Mouse (Mus musculus) embryonic facial prominence, embryonic 14.5 days (tissue): ENCODE measurements around the gene Usp29. TPM values are rescaled to one million over a fixed set of nuclear protein-coding genes. Genes with fewer than 3 reads are reported as not detected.
"Not testable (repeated sequence)": the region's sequence is repeated elsewhere in the genome, so short reads cannot be mapped to it uniquely, and the experiment has no call there.

Experiments used
- ATAC-seq: fragments of 200-750 bp; cut with Nextera tagmentation; 2 replicates; pipeline ENCODE4 v1.8.0; 2017; ENCODE audit warnings: low read depth, moderate number of reproducible peaks, moderate TSS enrichment
- DNase-seq: peaks from one replicate; pipeline ENCODE4 v3.0.0-alpha.2; 2015; ENCODE audit warnings: low spot score
- H3K27ac ChIP-seq: fragments of 300-500 bp; sonication (generic); replicated peaks from 2 replicates; pipeline ENCODE4 v1.5.1; 2014; ENCODE audit warnings: low read depth, mild to moderate bottlenecking, low read length, moderate library complexity
- H3K27me3 ChIP-seq: fragments of 300-500 bp; sonication (generic); replicated peaks from 2 replicates; pipeline ENCODE4 v1.6.1; 2014; ENCODE audit warnings: low read length; ENCODE audit not compliant: control insufficient read depth, insufficient read depth
- H3K36me3 ChIP-seq: fragments of 300-500 bp; sonication (generic); 2 replicates; pipeline ENCODE4 v1.6.1; 2014; ENCODE audit warnings: low read length, mixed read lengths; ENCODE audit not compliant: control insufficient read depth, insufficient read depth
- H3K4me1 ChIP-seq: fragments of 300-500 bp; sonication (generic); 2 replicates; pipeline ENCODE4 v1.6.1; 2014; ENCODE audit warnings: antibody characterized with exemption, low read length; ENCODE audit not compliant: control insufficient read depth, insufficient read depth
- H3K4me2 ChIP-seq: fragments of 300-500 bp; sonication (generic); 2 replicates; pipeline ENCODE4 v1.6.1; 2014; ENCODE audit warnings: low read depth, mild to moderate bottlenecking, low read length, moderate library complexity, mixed read lengths
- H3K4me3 ChIP-seq: fragments of 300-500 bp; sonication (generic); 2 replicates; pipeline ENCODE4 v1.5.1; 2014; ENCODE audit warnings: low read depth, mild to moderate bottlenecking, low read length
- H3K9ac ChIP-seq: fragments of 300-500 bp; sonication (generic); 2 replicates; pipeline ENCODE4 v1.6.1; 2014; ENCODE audit warnings: low read depth, mild to moderate bottlenecking, low read length, moderate library complexity, mixed read lengths
- H3K9me3 ChIP-seq: fragments of 300-500 bp; sonication (generic); 2 replicates; pipeline ENCODE4 v1.6.1; 2016; ENCODE audit warnings: low read length; ENCODE audit not compliant: control insufficient read depth
- WGBS: fragments of 180-500 bp; shearing (Covaris S2); extraction: QIAGEN DNeasy Blood & Tissue Kit; methylation state at CpG from one replicate; pipeline ENCODE4 v1.1.7; 2014; 5-methylcytosine and 5-hydroxymethylcytosine counted together
- polyA plus RNA-seq: library from polyadenylated mRNA; unstranded; fragments of >200 nt; fragmentation: Nextera tagmentation; extraction: Ambion mirVana; gene quantifications from 2 replicates; pipeline ENCODE4 v1.2.1, GENCODE M21; 2014

Gene Usp29
- polyA plus RNA-seq, 1 experiment from 2014 or later, result 12.2 TPM

- DNase-seq, result no peak
- ATAC-seq, result no peak
- H3K27me3 ChIP-seq, result no peaks in the 10 kb centered on the region
- no peaks in the 10 kb centered on the region for H3K9me3 ChIP-seq
- no peaks in the 10 kb centered on the region for H3K36me3 ChIP-seq
- H3K27ac ChIP-seq, result no peak overlapping the region
- no peaks in the 10 kb centered on the region for H3K4me1 ChIP-seq
- no peak overlapping the region for H3K4me2 ChIP-seq
- no peak overlapping the region for H3K4me3 ChIP-seq
- WGBS, result 77% methylated on average over 6 of the region's 7 CpGs
- H3K9ac ChIP-seq, result no peak overlapping the region
Measured at GRCm38 (mm10) chr7:6925926-6926730, 195.8 kb downstream of the Usp29 start.

- Histone ChIP-seq H3K27me3 (no peaks in the 10 kb centered on the region), H3K4me3 (no peak overlapping the region), H3K4me2 (no peak overlapping the region), H3K9me3 (no peaks in the 10 kb centered on the region), H3K9ac (no peak overlapping the region), H3K36me3 (no peaks in the 10 kb centered on the region), H3K4me1 (no peaks in the 10 kb centered on the region), H3K27ac (no peak overlapping the region)
- DNase-seq (no peak), ATAC-seq (no peak)
- 85% methylated on average over 4 of the region's 4 CpGs for WGBS
Measured at GRCm38 (mm10) chr7:6926731-6926995, 196.3 kb downstream of the Usp29 start.

DNA sequence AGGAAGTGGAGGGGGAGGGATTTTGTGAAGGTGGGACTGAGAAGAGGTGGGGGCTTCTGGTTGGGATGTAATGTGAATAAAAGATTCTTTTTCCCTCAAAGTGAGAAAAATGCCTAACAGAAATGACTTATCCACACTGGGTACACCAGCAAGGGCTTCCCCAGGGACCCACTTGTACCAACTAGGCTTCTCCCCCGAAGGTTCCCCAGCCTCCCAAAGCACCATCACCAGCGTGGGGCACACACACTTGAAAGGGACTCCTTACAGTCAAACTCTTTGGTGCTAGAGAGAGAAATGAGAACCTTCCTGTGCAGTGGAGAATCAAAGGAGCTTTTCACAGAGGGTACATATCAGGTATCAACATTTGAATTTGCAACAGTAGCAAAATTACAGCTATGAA, 198.9 kb downstream of the Usp29 start:
- ATAC-seq, result no peak
- H3K4me2 ChIP-seq, result no peak overlapping the region
- H3K9me3 ChIP-seq, result no peaks in the 10 kb centered on the region
- WGBS, result 49% methylated on average over 2 of the region's 2 CpGs
- H3K27me3 ChIP-seq, result no peaks in the 10 kb centered on the region
- peaks cover 8% of the 10 kb centered on the region; the same call in 1 of the 2 replicates for H3K4me1 ChIP-seq
- H3K4me3 ChIP-seq, result no peak overlapping the region
- DNase-seq, result no peak
- no peak overlapping the region for H3K27ac ChIP-seq
- H3K9ac ChIP-seq, result no peak overlapping the region
- no peaks in the 10 kb centered on the region for H3K36me3 ChIP-seq

DNA sequence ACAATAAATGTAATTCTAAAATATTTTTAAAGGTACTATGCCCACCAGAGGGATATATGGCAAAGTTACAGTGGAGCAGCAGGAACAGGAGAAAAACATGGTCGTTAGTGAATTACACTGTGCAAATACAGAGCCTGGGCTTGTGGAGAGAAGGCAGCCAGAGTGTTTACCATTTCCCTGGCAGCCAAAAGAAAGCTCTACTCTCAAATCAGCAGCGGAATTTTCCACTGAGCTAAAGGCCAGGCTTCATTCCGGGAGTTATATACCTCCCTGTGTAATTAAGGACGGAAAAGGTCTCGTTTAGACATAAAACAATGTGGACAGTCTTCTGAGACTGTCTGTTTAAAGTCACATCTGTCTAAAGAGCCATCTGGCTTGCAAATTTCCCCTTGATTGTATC, 204.4 kb downstream of the Usp29 start:
- Histone ChIP-seq H3K27me3 (no peaks in the 10 kb centered on the region), H3K9me3 (no peaks in the 10 kb centered on the region), H3K36me3 (no peaks in the 10 kb centered on the region), H3K27ac (peak overlapping the region; percentile 80), H3K9ac (no peak overlapping the region), H3K4me3 (no peak overlapping the region), H3K4me1 (peaks cover 8% of the 10 kb centered on the region; the same call in 1 of the 2 replicates), H3K4me2 (no peak overlapping the region)
- DNase-seq (peak; percentile 88), ATAC-seq (peak; percentile 83)
- 37% methylated on average over 5 of the region's 5 CpGs for WGBS

- Histone ChIP-seq H3K9me3 (no peaks in the 10 kb centered on the region), H3K27me3 (no peaks in the 10 kb centered on the region), H3K36me3 (no peaks in the 10 kb centered on the region), H3K4me1 (peaks cover 8% of the 10 kb centered on the region; the same call in 1 of the 2 replicates), H3K4me3 (no peak overlapping the region), H3K27ac (no peak overlapping the region), H3K4me2 (no peak overlapping the region), H3K9ac (no peak overlapping the region)
- ATAC-seq, result 0 out of 2 replicates have a peak, but pooled peaks have one; percentile 34
- DNase-seq, result peak; percentile 93
- 29% methylated on average over 11 of the region's 11 CpGs for WGBS
Measured at GRCm38 (mm10) chr7:6937040-6937439, 206.7 kb downstream of the Usp29 start.

GRCm38 (mm10) chr7:6940761-6941231, 210.4 kb downstream of the Usp29 start:
- no peak overlapping the region for H3K27ac ChIP-seq
- no peaks in the 10 kb centered on the region for H3K36me3 ChIP-seq
- 16% methylated on average over 16 of the region's 16 CpGs for WGBS
- no peaks in the 10 kb centered on the region for H3K4me1 ChIP-seq
- no peak overlapping the region for H3K9ac ChIP-seq
- no peaks in the 10 kb centered on the region for H3K27me3 ChIP-seq
- no peaks in the 10 kb centered on the region for H3K9me3 ChIP-seq
- ATAC-seq, result peak; percentile 55; the same call in 1 of the 2 replicates
- DNase-seq, result peak; percentile 24
- peak overlapping the region; percentile 18; the same call in 1 of the 2 replicates for H3K4me3 ChIP-seq
- peak overlapping the region; percentile 48 for H3K4me2 ChIP-seq

- H3K27me3 ChIP-seq, result not testable (repeated sequence)
Measured at GRCm38 (mm10) chr7:6948061-6948460, 217.7 kb downstream of the Usp29 start.

DNA sequence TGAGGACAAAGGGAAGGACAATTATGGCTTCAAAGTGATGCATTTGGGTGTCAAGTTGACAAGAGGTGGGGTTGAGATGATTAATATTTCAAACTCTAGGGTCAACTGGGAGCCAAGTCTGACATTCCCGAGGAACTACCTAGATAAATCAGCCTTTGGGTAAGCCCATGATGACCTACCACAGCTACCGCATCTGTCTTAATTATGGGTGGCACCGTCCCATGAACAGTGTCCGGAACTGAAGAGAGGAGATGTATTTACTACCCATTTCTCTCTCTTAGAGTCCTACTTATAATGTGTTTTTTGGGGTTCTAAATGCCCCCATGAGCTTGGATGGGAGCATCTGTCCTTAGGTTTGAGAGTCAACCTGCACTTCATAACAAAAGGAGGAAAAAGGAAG, 226.2 kb downstream of the Usp29 start:
- no peak for ATAC-seq
- no peaks in the 10 kb centered on the region for H3K36me3 ChIP-seq

More at GRCm38 (mm10) chr7:6948061-6948460, 217.7 kb downstream of the Usp29 start:
- H3K9me3 ChIP-seq, H3K4me3 ChIP-seq, H3K4me1 ChIP-seq, H3K27ac ChIP-seq, H3K4me2 ChIP-seq, H3K36me3 ChIP-seq, DNase-seq, ATAC-seq, H3K9ac ChIP-seq: not testable (repeated sequence)
- 87% methylated on average over 18 of the region's 20 CpGs for WGBS

DNA sequence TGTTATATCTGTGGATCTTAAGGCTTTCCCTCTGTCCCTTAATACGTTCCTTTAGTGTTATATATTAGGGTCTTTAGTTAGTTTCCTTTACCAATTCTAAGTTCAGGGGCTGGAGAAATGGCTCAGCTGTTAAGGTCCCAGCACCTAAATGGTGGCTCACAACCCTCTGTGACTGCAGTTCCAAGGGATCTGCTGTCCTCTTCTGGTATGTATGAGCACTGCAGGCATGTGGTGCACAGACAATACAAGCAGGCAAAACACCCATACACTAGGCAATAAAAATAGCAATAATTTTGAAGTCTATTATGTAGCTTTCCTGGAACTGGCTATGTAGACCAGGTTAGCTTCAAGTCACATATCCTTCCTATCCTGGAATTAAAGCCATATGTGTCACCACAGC, 228.2 kb downstream of the Usp29 start:
- H3K9me3 ChIP-seq, result no peaks in the 10 kb centered on the region
- H3K27me3 ChIP-seq, result no peaks in the 10 kb centered on the region
- ATAC-seq (no peak), DNase-seq (no peak)
- no peak overlapping the region for H3K4me2 ChIP-seq
- H3K27ac ChIP-seq, result no peak overlapping the region
- no peaks in the 10 kb centered on the region for H3K4me1 ChIP-seq
- no peaks in the 10 kb centered on the region for H3K36me3 ChIP-seq
- no peak overlapping the region for H3K4me3 ChIP-seq
- 96% methylated on average over 1 of the region's 1 CpGs for WGBS
- H3K9ac ChIP-seq, result no peak overlapping the region

More for the DNA sequence above, 226.2 kb downstream of the Usp29 start:
- DNase-seq, result no peak
- Histone ChIP-seq H3K27ac (no peak overlapping the region), H3K4me2 (no peak overlapping the region), H3K4me1 (no peaks in the 10 kb centered on the region), H3K4me3 (no peak overlapping the region), H3K27me3 (no peaks in the 10 kb centered on the region), H3K9ac (no peak overlapping the region), H3K9me3 (no peaks in the 10 kb centered on the region)
- 96% methylated on average over 4 of the region's 4 CpGs for WGBS
